Mouse (Mus musculus): ENCODE measurements around the gene Rhog.

Rhog gene

GRCm38 (mm10) chr7:102250631-102251214 is 5.1 kb downstream of the Rhog start:
- DNase-seq (ENCODE audit: low read depth, low spot score), result peak; percentile 42

- DNase-seq (ENCODE audit: low read depth, low spot score), result peak; percentile 27
These were observed 5.8 kb downstream of the Rhog start for GRCm38 (mm10) chr7:102249896-102250630.

GRCm38 (mm10) chr7:102249531-102249895 is 6.3 kb downstream of the Rhog start:
- DNase-seq (ENCODE audit: low read depth, low spot score), result no peak

GRCm38 (mm10) chr7:102248691-102249404 is 7.0 kb downstream of the Rhog start:
- DNase-seq (ENCODE audit: low read depth, low spot score), result no peak

- DNase-seq (ENCODE audit: low read depth, low spot score), result no peak
These were observed 8.7 kb downstream of the Rhog start for GRCm38 (mm10) chr7:102246956-102247797.

GRCm38 (mm10) chr7:102246265-102246664 is 9.6 kb downstream of the Rhog start:
- DNase-seq (ENCODE audit: low read depth, low spot score), result no peak

- no peak for DNase-seq (ENCODE audit: low read depth, low spot score)
These were observed 10.1 kb downstream of the Rhog start for GRCm38 (mm10) chr7:102245775-102246174.

GRCm38 (mm10) chr7:102244782-102245535 is 10.9 kb downstream of the Rhog start:
- no peak for DNase-seq (ENCODE audit: low read depth, low spot score)

- no peak for DNase-seq (ENCODE audit: low read depth, low spot score)
These were observed 12.0 kb downstream of the Rhog start for GRCm38 (mm10) chr7:102243870-102244269.

GRCm38 (mm10) chr7:102242917-102243316 is 12.9 kb downstream of the Rhog start:
- DNase-seq (ENCODE audit: low read depth, low spot score), result no peak

GRCm38 (mm10) chr7:102242371-102242770 is 13.5 kb downstream of the Rhog start:
- no peak for DNase-seq (ENCODE audit: low read depth, low spot score)

GRCm38 (mm10) chr7:102239591-102239990 is 16.3 kb downstream of the Rhog start:
- no peak for DNase-seq (ENCODE audit: low read depth, low spot score)

GRCm38 (mm10) chr7:102238686-102239286 is 17.1 kb downstream of the Rhog start:
- no peak for DNase-seq (ENCODE audit: low read depth, low spot score)

- DNase-seq (ENCODE audit: low read depth, low spot score), result no peak
These were observed 22.8 kb downstream of the Rhog start for GRCm38 (mm10) chr7:102233059-102233458.

GRCm38 (mm10) chr7:102229814-102230213 is 26.0 kb downstream of the Rhog start:
- no peak for DNase-seq (ENCODE audit: low read depth, low spot score)

GRCm38 (mm10) chr7:102228049-102228670 is 27.7 kb downstream of the Rhog start:
- no peak for DNase-seq (ENCODE audit: low read depth, low spot score)

GRCm38 (mm10) chr7:102226051-102226450 is 29.8 kb downstream of the Rhog start:
- DNase-seq (ENCODE audit: low read depth, low spot score), result no peak

- no peak for DNase-seq (ENCODE audit: low read depth, low spot score)
These were observed 31.7 kb downstream of the Rhog start for GRCm38 (mm10) chr7:102223883-102224738.

- DNase-seq (ENCODE audit: low read depth, low spot score), result no peak
These were observed 32.9 kb downstream of the Rhog start for GRCm38 (mm10) chr7:102222830-102223556.

Measured in retina, postnatal 7 days (tissue).